Mouse (Mus musculus): Measurements from ENCODE around the gene Atp1a1.

The Atp1a1 gene

DNA sequence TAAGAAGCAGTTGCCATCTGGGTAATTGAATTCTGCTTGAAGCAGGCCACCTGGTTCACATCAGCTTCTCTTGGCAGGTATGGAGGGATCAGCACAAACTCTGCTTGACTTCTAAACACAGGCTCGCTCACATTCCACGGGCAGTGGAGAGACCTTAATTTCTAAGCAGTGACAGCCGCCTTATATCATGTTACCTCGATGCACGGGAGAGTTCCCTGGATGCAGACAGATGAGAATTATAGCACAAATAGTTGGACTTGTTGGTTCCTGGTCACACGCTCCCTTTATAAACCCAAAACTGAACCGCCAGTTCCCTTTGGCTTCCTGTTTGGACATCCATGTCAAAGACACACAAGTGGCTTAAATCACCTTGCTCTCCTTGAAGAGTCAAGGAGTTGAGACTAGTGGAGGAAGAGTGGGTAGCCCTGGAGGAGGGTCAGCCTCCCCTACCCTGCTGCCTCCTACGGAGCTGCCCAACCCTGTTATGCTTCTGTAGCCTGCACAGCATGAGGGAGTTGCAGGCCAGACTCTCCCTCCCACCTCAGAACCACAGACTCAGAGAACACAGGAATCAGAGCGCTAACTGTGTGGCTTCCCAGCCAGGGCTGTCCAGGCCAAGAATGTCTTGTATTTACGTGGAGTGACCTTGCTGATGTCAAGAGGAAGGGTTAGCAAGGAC lies 7.5 kb upstream of the Atp1a1 start:
- no peak for DNase-seq (ENCODE audit: low spot score)

DNA sequence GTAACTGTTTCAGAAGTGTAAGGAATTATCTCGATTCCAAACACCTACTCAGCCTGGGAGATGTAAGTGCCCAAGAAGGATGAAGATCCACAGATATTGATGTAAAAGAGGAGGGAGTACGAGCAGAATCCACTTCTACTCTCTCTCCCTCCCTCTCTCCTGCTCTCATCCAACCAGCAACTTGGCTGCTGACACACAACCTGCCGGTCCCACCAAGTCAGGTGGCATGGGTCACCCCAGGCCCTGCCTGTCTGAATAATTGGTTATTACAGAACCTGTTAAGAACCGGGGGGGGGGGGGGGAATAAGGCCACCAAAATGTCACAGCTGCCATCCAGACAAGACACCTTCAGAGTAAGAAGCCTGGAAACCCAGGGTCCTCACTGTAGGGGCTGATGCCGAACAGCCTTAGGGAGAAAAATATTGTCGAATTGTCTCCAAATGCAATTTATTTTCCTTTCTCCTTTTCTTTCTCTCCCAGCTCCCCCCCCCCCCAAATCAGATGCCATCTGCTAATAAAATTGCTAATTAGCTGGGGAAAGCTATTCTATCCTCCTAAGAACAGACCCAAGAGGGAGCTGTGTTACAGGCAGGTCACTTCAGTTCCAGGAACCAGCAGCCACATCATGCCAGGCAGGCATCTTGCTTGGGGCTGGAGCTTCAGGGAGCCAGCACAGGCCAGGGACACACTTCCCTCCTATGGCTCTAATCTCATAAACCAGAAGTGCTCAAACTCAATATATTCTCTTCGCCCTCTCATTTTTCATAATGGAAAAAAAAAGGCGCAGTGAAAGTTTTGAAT lies 6.7 kb upstream of the Atp1a1 start:
- DNase-seq (ENCODE audit: low spot score), result no peak

DNA sequence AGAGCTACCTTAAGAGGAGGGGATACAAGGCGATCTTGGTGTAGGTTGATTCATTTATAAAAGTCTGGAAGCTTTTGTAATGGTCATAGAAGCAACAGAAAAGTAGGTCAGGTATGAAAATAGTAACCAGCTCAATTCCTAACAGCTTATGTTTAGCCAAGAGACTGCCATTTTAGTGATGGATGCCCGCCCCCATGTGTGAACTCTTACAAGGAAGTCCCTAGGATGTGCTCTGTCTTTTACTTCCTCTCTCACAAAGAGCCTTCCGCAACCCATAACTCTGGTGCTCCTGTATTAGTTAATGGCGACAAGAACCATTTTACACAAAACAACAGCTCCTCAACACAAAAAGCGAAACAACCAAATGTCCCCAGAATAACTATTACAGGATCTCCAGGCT lies 4.8 kb upstream of the Atp1a1 start:
- no peak for DNase-seq (ENCODE audit: low spot score)

DNA sequence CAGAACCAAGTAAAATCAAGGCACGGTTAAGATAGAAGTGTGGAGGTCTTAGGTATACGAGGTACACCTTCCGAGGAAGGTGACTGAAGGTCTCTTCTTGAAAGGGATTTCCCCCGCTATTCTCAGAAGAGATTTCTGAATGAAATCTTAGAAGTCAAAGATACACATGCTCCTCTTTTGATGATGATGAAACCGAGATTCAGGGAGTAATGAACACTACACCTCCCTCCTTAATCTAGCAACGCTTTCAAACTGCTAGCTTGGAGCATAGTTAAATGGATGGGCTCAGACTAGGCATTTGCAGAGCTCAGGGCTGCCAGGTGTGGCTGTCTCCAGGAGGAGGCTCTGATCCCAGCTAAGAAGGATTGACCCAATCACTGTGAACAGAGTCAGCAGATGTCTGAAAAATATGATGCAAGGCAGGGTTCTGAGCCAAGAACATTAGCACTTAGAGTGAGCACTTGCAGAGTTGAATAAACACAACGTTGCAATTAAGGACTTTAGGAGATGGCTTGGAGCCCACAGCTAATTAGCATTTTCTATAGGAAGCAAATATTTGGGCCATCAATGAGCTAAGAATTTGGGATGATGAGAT lies 2.5 kb upstream of the Atp1a1 start:
- no peak for DNase-seq (ENCODE audit: low spot score)

DNA sequence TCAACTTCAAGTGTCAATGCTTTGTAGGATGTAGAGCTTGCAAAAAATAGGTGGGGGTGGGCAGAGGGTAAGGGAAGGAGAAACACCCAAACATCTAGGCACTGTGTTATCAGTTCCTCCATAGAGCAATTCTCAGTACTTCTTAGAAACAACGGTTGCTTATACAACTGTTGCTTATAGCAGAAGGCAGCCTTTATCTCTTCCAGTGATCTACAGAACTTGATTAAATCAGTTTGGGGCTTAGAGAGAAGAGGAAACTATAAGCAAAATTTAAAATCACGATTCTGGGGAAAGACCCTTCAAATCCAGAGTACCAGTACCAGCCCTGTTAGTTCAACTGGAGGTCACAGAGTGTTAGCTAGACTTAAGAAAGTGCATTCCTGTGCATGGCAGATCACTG lies 1.2 kb upstream of the Atp1a1 start:
- no peak for DNase-seq (ENCODE audit: low spot score)

DNA sequence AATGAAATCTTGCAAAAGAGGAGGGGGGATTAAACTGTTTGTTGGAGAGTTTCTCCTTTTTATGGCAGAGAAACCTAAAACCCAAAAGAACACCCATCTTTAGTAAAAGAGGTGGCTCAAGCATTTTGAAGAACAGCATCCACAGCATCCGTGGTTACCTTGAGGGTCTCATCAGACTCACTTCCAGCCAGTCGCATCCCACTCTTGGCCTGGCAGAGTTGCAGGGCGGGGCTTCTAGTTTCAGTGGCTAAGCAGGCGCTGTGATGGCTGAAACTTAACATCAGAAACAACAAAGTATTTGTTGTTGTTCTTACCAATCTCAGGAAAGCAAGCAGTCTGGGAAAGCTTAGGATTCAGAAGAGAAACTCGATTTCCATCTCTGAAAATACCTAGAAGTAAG lies 807 bp upstream of the Atp1a1 start:
- DNase-seq (ENCODE audit: low spot score), result no peak

DNA sequence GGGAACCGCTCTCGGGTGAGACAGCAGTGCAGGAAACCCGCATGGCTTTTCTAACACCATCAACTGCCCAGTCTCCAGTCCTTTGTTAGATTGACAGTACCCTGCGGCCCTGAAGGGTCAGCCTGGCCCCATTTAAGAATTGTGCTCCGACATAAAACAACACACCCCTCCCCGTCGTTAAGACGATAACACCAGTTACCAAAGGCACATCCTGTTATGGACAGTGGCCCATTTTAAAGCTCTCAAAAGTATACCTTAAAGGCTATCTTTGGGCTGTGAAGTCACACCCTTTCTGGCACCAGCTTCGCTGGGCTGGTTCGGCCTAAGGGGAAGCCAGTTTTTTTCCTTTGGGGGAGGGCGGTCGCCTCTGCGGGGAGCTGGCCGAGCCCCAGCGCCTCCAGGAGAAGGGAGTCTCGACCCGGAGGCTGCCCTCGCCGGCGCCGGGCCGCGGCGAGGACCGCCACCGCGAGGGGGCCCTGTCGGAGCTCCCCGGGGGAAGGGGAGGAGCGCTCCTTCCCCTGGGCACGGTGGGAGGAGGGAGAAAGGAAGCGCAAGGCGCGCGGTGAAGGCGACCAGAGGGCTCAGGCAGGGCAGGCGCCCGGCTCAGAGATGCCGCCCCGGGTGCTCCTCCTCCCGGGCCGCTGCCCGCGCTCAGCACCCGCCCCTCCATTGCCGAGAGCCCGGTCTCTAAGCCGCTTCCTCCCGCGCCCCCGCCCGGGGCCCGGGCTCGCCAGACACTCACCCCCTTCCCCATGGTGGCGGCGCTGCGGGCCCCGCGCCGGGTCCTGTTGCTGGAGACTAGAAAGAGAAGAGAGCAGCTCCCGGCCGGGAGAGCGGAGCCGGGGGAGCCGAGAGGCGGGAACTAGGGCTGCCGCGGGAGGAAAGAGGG lies 579 bp downstream of the Atp1a1 start:
- peak; percentile 63 for DNase-seq (ENCODE audit: low spot score)

DNA sequence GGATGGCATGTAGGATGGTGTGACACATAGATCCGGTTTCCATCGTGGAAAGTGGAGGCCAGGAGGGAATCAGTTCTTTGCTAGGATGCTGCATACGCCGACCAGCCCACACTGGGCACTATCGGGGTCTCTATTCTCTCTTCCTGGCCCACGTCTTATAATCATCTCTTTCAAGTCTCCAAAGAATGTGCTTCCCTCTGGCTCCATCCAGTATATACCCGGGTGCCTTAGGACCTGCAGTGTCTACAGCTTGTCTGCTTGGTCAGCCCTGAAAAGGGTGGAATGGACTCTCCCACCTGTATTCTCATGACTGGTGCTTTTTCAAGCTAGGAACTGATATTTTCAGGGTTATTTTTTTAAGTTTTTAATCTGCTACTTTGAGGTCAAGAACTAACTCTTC lies 1.3 kb downstream of the Atp1a1 start:
- no peak for DNase-seq (ENCODE audit: low spot score)

DNA sequence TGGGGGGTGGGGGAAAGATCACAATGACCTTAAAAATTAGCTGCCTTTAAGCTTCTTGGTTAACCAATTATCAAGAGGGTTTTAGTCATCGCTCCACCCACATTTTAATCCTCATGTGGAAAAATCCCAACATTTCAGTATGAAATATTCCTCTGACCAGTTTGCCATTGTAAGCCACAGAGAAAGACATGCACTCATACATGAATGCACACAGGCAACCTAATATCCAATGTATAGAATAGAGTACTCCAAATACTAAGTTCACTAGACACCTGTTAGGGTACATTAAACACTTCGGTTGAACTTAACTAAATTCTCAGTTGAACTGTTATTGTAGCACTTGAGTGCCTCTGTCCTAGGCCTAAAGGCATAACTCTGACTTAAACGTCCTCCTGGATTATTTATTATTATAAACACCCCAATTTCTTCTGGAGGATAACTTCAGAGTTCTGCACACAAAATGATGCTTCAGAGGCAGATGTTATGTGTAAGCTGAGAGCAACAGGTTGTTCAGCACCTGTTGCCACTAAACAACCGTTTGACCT lies 1.9 kb downstream of the Atp1a1 start:
- DNase-seq (ENCODE audit: low spot score), result no peak

DNA sequence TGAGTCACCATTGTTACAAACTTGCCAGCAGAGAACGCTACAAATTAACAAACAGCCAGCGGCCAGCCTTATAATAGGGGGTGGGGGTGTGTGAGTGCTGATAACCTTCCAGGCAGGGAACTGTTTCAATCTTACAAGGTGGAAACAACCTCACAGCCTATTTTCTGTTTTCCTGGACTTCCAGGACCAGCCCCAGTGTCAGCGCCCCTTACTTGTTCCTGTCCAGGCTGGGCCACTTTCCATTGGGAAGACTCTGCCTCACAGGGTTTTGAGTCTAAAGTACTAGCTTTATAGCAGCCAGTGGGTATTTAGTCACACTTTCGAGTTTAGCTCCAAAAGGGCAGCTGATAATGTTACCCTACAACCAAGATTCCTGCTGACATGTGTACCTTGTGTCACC lies 2.8 kb downstream of the Atp1a1 start:
- no peak for DNase-seq (ENCODE audit: low spot score)

DNA sequence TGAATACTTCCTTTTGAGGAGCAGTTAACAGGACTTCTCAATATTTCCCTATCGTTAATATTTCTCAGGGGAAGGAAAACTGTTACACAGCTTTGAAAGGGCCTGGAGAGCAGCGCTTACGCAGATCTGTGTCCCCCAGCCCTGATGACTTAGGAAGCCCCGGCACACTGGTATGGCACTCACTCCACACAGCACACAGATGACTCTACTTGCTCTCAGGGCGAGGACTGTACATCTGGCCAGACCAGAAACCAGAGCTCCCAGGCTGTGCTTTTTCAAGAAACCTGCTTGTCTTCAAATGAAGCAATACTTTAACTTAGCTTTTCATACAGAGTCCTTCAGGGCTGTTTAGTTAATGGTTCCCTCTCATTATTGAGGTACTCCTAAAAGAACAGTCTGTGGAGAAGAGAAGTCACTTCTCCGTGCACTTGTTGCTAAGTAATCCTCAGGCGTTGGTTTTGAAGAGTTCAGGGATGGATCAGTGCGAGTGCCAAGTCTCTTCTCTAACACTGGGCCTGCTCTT lies 3.4 kb downstream of the Atp1a1 start:
- no peak for DNase-seq (ENCODE audit: low spot score)

DNA sequence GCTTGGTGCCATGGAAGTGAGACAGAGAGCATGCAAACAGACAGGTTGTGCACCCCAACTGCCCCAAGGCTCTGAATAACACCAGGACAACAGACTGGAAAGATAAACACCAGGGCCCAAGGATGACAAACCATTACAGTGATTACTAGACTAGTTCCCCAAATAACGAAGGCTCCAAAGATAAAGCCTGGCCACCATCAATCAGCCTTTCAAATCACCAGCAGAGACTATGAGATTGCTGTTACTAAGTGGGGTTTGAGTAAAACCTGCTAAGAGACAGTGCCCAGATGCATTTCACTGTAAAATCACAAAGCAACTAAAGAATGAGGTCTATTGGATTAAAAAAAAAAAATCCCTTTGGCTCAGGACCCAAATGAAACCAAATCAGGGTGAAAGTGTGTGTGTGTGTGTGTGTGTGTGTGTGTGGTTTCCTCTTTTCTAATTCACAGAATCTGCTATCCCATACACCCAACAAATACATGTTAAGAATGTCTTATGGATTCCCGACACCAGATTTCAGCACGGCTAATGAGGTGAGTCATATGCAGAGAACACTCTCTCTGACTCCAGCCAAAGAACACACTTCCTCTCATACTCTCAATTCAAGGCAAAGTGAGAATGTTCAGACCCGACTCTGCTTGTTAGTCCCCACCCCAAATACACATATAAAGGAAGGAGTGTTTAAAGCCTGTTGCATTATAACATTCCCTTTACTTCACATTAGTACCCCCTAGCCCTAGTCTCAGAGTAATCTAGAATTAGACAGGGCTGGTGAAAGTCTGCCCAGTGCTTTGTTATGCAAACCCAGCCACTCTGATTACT lies 4.4 kb downstream of the Atp1a1 start:
- DNase-seq (ENCODE audit: low spot score), result no peak

DNA sequence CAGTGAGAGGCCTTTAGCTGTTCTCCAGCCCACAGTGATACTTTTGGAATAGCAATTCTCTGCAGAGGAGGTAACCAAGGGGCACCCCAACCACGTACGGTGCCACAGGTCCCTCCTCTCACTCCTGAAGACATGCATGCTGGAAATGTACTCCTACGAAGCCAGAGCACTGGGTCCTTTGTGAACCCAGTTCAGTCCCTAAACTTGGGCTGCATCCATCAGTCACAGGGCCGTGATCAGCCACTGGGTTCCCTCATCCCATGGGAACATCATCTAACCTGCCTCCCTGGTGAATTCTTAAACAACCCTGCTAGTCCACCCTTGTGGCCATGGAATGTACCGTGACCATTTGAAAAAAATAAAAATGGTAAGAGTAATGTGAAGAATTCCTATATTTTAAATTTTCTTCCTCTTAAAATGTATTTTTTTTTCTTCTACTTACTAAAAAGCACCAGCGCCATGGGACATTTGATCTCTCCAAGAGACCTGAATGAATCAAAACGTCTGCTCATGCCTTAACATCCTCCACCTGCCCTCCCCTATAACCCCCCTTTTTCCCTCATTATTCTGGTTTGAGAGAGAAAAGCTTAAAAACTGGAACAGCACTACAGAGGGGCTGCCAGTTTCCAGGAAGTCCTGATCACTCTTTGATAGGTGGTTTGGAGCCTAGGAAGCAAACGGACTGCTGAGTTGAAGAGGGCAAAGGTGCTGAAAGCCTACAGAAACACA lies 5.1 kb downstream of the Atp1a1 start:
- no peak for DNase-seq (ENCODE audit: low spot score)

DNA sequence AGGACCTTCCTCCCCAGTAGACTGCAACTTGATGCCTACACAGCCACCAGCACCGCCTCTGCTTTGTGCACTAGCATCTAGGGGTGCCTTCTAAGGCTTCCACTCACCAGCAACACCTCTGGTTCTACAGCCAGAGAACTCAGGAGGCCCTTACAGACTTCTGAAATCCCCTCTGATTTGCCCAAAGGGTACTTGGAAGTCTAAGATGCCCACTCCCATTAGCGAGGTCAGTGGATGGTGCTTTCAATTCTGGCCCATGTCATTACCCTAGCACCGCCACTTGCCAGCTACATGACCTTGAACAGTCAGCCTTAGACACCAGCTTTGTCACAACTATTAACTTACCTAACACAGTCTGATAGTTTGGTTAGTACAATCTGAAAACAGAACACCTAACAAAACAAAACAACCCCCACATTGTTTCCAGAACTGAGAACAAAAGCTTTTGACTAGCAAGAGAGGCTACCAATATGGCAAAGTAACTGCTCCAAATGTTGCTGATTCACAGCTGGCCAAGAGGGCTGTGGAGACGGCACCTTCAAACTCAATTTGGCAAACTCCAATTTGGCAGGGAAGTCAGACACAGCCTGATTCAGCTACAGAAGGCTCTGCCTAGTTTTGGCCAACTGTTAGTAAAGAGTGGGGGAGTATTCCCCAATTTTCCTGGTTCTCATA lies 6.1 kb downstream of the Atp1a1 start:
- no peak for DNase-seq (ENCODE audit: low spot score)

DNA sequence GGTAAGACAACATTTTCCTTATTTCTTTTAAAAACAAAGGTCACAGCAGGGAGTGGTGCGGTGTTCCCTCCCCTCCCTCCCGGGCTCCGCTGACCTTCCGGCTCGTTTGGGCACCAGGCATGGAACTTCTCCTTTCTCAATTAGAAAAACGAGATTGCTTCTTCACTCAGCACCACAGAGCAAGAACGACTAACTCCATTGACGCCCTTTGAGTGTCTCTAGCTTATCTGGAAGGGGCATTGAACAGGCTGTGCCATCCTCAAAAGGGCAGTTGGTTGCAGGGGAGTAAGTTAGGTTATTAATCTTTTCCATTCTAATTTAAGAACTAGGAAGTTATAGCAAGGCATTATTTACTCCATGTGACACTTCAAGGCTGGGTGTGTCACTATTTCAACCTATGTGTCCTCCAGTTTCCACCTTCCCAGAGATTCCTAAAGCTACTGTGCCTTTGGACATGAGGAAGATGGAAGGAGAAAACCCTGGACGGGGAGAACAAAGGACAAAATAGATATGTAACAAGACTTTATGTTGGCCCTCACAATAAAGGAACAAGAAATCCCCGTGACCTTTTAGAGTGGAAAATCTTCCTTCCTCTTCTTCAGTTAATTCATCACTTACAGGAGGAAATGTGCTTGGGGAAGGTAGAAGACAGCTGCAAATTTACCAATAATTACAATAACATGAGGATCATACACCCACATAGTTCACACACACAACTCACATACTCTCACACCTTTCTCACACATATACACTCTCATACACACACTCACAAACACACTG lies 7.0 kb downstream of the Atp1a1 start:
- DNase-seq (ENCODE audit: low spot score), result no peak

DNA sequence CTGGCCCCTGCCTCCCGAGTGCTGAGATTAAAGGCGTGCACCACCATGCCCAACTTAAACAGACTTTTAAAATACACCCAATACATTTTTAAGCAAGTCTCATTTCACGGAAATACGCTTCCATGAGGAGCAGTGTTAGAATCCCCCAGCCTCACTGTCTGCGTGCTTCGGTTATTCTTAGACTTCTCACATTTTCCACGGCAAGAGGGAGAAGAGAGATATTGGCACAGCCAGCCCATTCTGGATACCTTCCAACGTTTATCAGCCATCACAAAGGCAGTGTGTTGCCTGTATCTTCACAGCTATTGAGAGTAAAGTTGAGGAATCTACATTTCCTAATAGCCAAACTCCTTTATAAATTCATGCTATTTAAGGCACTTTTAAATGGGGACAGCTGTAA lies 7.8 kb downstream of the Atp1a1 start:
- no peak for DNase-seq (ENCODE audit: low spot score)

DNA sequence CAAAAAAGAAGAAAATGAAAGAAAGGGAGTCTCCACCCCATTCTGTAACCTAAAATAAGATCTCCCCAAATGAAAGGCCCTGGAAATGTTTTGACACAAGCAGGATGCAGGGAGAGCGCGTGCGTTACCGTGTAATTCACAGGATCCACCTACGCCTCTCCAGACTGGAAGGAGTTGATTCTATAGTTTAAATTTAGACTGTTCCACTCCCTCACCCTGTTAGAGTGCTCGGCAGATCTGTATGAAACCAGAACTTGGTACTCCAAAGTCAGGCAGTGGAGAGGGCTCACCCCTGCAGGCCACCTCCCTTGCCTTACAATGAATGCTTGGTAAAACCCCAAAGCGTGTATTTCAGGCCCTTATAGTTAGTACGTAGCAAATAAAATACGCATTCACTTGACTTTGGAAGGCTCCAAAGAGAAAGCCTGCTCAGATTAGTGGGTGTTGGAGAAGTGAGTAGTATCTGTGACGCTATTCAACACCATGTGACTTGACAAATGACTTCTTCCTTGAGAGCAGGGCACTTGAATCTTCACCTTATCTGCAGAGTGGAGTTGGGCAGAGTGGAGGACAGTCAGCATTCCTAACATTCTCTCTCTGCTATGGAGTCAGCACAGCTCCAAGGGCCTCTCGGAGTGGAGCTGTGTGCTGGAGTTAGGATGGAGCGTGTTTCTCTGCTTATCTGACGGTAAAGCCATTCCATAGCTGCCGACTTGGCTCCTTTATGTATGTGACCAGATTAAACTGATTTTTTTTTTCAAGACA lies 8.4 kb downstream of the Atp1a1 start:
- DNase-seq (ENCODE audit: low spot score), result no peak

DNA sequence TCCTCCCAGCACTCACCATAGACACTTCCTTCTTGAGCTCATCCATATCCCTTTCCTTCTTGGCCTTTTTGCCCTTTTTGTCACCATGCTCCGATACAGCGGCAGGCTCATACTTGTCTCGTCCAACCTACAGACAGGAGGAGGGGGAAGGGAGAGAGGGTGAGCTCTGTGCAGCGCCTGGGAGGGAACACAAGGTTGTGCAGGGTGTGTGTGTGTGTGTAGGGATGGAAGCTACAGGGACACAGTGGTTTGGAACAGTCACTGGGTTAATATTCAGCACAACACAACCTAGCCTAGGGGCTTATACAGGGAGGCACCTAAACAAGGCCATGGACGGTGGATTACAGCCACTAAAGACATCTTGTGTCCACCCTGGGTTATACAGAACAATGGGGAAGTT lies 9.5 kb downstream of the Atp1a1 start:
- no peak for DNase-seq (ENCODE audit: low spot score)

All from ovary, postnatal 14 days (tissue).